Mouse (Mus musculus) CH12.LX (cell line): Measurements from ENCODE around the gene Pdzph1. TPM values are rescaled to one million over a fixed set of nuclear protein-coding genes. Genes with fewer than 3 reads are reported as not detected.

Experiments
- DNase-seq: peaks from one replicate; pipeline ENCODE4 v3.0.0-alpha.2; 2013; ENCODE audit errors: extremely low read depth
- H3K27ac ChIP-seq: 2 replicates; pipeline ENCODE4 v1.5.1; 2012; ENCODE audit warnings: low read depth, mild to moderate bottlenecking, control low read depth, moderate library complexity; ENCODE audit not compliant: insufficient read depth
- H3K27me3 ChIP-seq: replicated peaks from 2 replicates; pipeline ENCODE3; 2012; ENCODE audit warnings: inconsistent platforms
- H3K36me3 ChIP-seq, 2 experiments: replicated peaks in 1 of 2; 2 replicates each; pipeline versions ENCODE3 to v1.6.1; 2012; ENCODE audit warnings: inconsistent platforms in 1 of 2, low read length in 1 of 2, mild to moderate bottlenecking in 1 of 2, mixed read lengths in 1 of 2, moderate library complexity in 1 of 2; ENCODE audit not compliant: control insufficient read depth in 1 of 2, insufficient read depth in 1 of 2
- H3K4me1 ChIP-seq, 2 experiments: 2 replicates each; pipeline ENCODE4 v1.6.1; 2012; ENCODE audit warnings: inconsistent platforms in 1 of 2, moderate library complexity in 1 of 2; ENCODE audit not compliant: insufficient read depth in 2 of 2, control insufficient read depth in 1 of 2
- H3K4me2 ChIP-seq: 2 replicates; pipeline ENCODE4 v1.6.1; 2012; ENCODE audit warnings: low read depth, mild to moderate bottlenecking, control low read depth; ENCODE audit not compliant: poor library complexity, insufficient read depth, severe bottlenecking
- H3K4me3 ChIP-seq, 3 experiments: fragments of 150-350 bp in 1 of 3; sonication (generic) in 1 of 3; replicated peaks in 1 of 3; 2 replicates each; pipeline versions ENCODE3 to v1.5.1; 2011 to 2012; ENCODE audit warnings: low read depth in 2 of 3, low read length in 2 of 3, mild to moderate bottlenecking in 2 of 3, moderate library complexity in 2 of 3, control low read depth in 1 of 3, improper control_type of control experiment in 1 of 3, inconsistent platforms in 1 of 3, mixed read lengths in 1 of 3; ENCODE audit not compliant: poor library complexity in 1 of 3
- H3K79me2 ChIP-seq: replicated peaks from 2 replicates; pipeline ENCODE4 v1.6.1; 2012; ENCODE audit warnings: mild to moderate bottlenecking, moderate library complexity; ENCODE audit not compliant: control insufficient read depth, poor library complexity, insufficient read depth, severe bottlenecking; ENCODE audit errors: extremely low read depth
- H3K9ac ChIP-seq: 2 replicates; pipeline ENCODE4 v1.6.1; 2012; ENCODE audit warnings: low read depth, mild to moderate bottlenecking, control low read depth, moderate library complexity; ENCODE audit not compliant: insufficient read depth
- H3K9me3 ChIP-seq: replicated peaks from 2 replicates; pipeline ENCODE3; 2012; ENCODE audit warnings: low read length, inconsistent platforms, mixed read lengths
- BHLHE40 ChIP-seq: IDR thresholded peaks from 2 replicates; pipeline ENCODE4 v1.6.1; 2011; ENCODE audit warnings: mild to moderate bottlenecking, low read depth, low read length, improper control_type of control experiment
- CHD2 ChIP-seq: IDR thresholded peaks from 2 replicates; pipeline ENCODE4 v1.6.1; 2011; ENCODE audit warnings: low read length, improper control_type of control experiment
- ETS1 ChIP-seq: conservative IDR thresholded peaks from 2 replicates; pipeline ENCODE4 v1.6.1; 2012; ENCODE audit warnings: low read depth, mild to moderate bottlenecking, inconsistent platforms, low read length, improper control_type of control experiment, moderate library complexity
- GABPA ChIP-seq: IDR thresholded peaks from 2 replicates; pipeline ENCODE4 v1.6.1; 2012; ENCODE audit warnings: low read depth, low read length, improper control_type of control experiment, inconsistent platforms; ENCODE audit not compliant: insufficient replicate concordance
- HCFC1 ChIP-seq: IDR thresholded peaks from 2 replicates; pipeline ENCODE4 v1.6.1; 2012; ENCODE audit warnings: low read depth, mild to moderate bottlenecking, inconsistent platforms, low read length, improper control_type of control experiment
- IRF4 ChIP-seq: IDR thresholded peaks from 2 replicates; pipeline ENCODE4 v1.6.1; 2014; ENCODE audit warnings: low read depth, mild to moderate bottlenecking, inconsistent platforms, low read length, improper control_type of control experiment
- KAT2A ChIP-seq: IDR thresholded peaks from 2 replicates; pipeline ENCODE4 v1.6.1; 2012; ENCODE audit warnings: low read length, improper control_type of control experiment, inconsistent platforms; ENCODE audit not compliant: insufficient replicate concordance
- MAFK ChIP-seq: IDR thresholded peaks from 2 replicates; pipeline ENCODE4 v1.6.1; 2011; ENCODE audit warnings: low read length, improper control_type of control experiment; ENCODE audit not compliant: insufficient replicate concordance
- MAX ChIP-seq: IDR thresholded peaks from 2 replicates; pipeline ENCODE4 v1.6.1; 2011; ENCODE audit warnings: low read length, improper control_type of control experiment
- MAZ ChIP-seq: IDR thresholded peaks from 2 replicates; pipeline ENCODE4 v1.6.1; 2012; ENCODE audit warnings: low read depth, mild to moderate bottlenecking, inconsistent platforms, low read length, improper control_type of control experiment, moderate library complexity
- MEF2A ChIP-seq: IDR thresholded peaks from 2 replicates; pipeline ENCODE4 v1.6.1; 2014; ENCODE audit warnings: low read depth, mild to moderate bottlenecking, inconsistent platforms, low read length, improper control_type of control experiment, borderline replicate concordance
- MXI1 ChIP-seq: IDR thresholded peaks from 2 replicates; pipeline ENCODE4 v1.6.1; 2011; ENCODE audit warnings: mild to moderate bottlenecking, low read depth, low read length, improper control_type of control experiment
- MYC ChIP-seq: IDR thresholded peaks from 2 replicates; pipeline ENCODE4 v1.6.1; 2011; ENCODE audit warnings: low read depth, mild to moderate bottlenecking, improper control_type of control experiment, low read length
- NELFE ChIP-seq: IDR thresholded peaks from 2 replicates; pipeline ENCODE4 v1.6.1; 2011; ENCODE audit warnings: low read depth, low read length, improper control_type of control experiment
- NRF1 ChIP-seq: IDR thresholded peaks from 2 replicates; pipeline ENCODE4 v1.6.1; 2014; ENCODE audit warnings: low read depth, mild to moderate bottlenecking, inconsistent platforms, low read length, improper control_type of control experiment, moderate library complexity
- PAX5 ChIP-seq: IDR thresholded peaks from 2 replicates; pipeline ENCODE4 v1.6.1; 2012; ENCODE audit warnings: low read length, inconsistent platforms, mixed read lengths
- POLR2A ChIP-seq: IDR thresholded peaks from 2 replicates; pipeline ENCODE4 v1.6.1; 2011; ENCODE audit warnings: low read depth, mild to moderate bottlenecking, improper control_type of control experiment, low read length
- POLR2AphosphoS2 ChIP-seq: IDR thresholded peaks from 2 replicates; pipeline ENCODE4 v1.6.1; 2011; ENCODE audit warnings: low read depth, low read length, improper control_type of control experiment
- RAD21 ChIP-seq: IDR thresholded peaks from 2 replicates; pipeline ENCODE4 v1.6.1; 2011; ENCODE audit warnings: low read depth, mild to moderate bottlenecking, low read length, improper control_type of control experiment, moderate library complexity
- RCOR1 ChIP-seq: conservative IDR thresholded peaks from 2 replicates; pipeline ENCODE4 v1.6.1; 2012; ENCODE audit warnings: low read depth, mild to moderate bottlenecking, inconsistent platforms, low read length, improper control_type of control experiment
- SIN3A ChIP-seq: IDR thresholded peaks from 2 replicates; pipeline ENCODE4 v1.6.1; 2012; ENCODE audit warnings: low read length, improper control_type of control experiment, inconsistent platforms
- SMC3 ChIP-seq: IDR thresholded peaks from 2 replicates; pipeline ENCODE4 v1.6.1; 2011; ENCODE audit warnings: low read depth, low read length, improper control_type of control experiment
- TBP ChIP-seq: conservative IDR thresholded peaks from 2 replicates; pipeline ENCODE4 v1.6.1; 2011; ENCODE audit warnings: low read depth, low read length, improper control_type of control experiment
- TCF12 ChIP-seq: IDR thresholded peaks from 2 replicates; pipeline ENCODE4 v1.6.1; 2014; ENCODE audit warnings: low read depth, mild to moderate bottlenecking, inconsistent platforms, low read length, improper control_type of control experiment
- UBTF ChIP-seq: IDR thresholded peaks from 2 replicates; pipeline ENCODE4 v1.6.1; 2012; ENCODE audit warnings: low read depth, mild to moderate bottlenecking, inconsistent platforms, low read length, improper control_type of control experiment, moderate library complexity
- USF2 ChIP-seq: conservative IDR thresholded peaks from 2 replicates; pipeline ENCODE4 v1.6.1; 2011; ENCODE audit warnings: low read depth, low read length, improper control_type of control experiment
- ZC3H11A ChIP-seq: IDR thresholded peaks from 2 replicates; pipeline ENCODE4 v1.6.1; 2012; ENCODE audit warnings: low read depth, mild to moderate bottlenecking, inconsistent platforms, low read length, improper control_type of control experiment
- ZKSCAN1 ChIP-seq: IDR thresholded peaks from 2 replicates; pipeline ENCODE4 v1.6.1; 2012; ENCODE audit warnings: low read depth, inconsistent platforms, low read length, improper control_type of control experiment, borderline replicate concordance
- ZMIZ1 ChIP-seq: IDR thresholded peaks from 2 replicates; pipeline ENCODE4 v1.6.1; 2012; ENCODE audit warnings: low read depth, mild to moderate bottlenecking, inconsistent platforms, low read length, improper control_type of control experiment
- ZNF384 ChIP-seq: IDR thresholded peaks from 2 replicates; pipeline ENCODE4 v1.6.1; 2012; ENCODE audit warnings: low read depth, low read length, improper control_type of control experiment, inconsistent platforms
- dilution Hi-C: fragments of 300-500 bp; cut with MboI; formaldehyde crosslinking; loops from 2 replicates; pipeline ENCODE4 v1.14.3; 2020; ENCODE audit warnings: low sequenced_read_pairs; ENCODE audit not compliant: extremely low pct_unique_long_range_greater_than_20kb, extremely low pct_ligation_motif_present
- in situ Hi-C: fragments of 300-500 bp; cut with MboI; formaldehyde crosslinking; loops from 3 replicates; pipeline ENCODE4 v1.14.3; 2019; ENCODE audit warnings: low sequenced_read_pairs, low pct_ligation_motif_present, low pct_unique_long_range_greater_than_20kb, mixed read lengths
- polyA plus RNA-seq: library from polyadenylated mRNA; unstranded; fragments of >175 nt; gene quantifications from 2 replicates; pipeline ENCODE4 v1.2.1, GENCODE M21; 2012; ENCODE audit warnings: low read depth; ENCODE audit not compliant: insufficient read length
- total RNA-seq, 2 experiments: library from RNA; depleted of rRNA; stranded (reverse); fragments of 300-350 nt in 1 of 2; fragments of >200 nt in 1 of 2; gene quantifications; 2 replicates each; pipeline ENCODE4 v1.2.3; 2012 to 2014

Gene Pdzph1
- total and polyA plus RNA-seq, 3 experiments = not detected

DNA sequence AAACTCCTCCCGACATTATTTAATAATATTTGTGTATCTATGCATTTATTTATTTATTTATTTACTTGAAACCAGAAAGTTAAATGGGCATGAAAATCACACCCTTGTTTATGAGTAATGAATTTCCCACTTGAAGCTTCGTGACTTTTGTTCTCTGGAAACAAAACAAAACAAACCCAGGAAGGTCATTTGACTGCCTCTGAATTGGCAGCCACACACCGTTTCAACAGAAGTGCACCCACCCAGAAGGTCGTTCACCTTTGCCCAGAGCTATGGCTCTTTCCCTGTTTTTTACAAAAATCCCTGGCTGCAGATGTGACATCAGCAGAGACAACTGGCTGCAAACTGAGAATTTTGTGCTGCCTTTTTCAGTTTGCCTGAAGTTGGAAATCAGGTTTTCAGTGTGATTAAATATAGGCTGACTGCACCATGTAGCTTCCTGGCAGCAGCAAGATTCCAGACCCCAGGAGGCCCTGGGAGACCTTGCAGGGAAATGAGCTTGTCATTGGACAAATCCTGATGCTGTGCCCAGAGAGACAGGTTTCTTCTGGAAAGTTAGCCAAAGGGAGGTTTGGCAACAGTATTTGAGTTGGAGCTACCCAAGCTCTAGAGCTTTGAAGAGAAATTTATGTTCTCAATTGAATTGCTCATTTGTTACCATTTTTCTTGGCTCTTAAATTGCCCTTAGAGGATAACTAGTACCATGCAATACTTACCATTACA is 99.5 kb downstream of the Pdzph1 start:
- Histone ChIP-seq H3K9me3 (peaks cover 38% of the 10 kb centered on the region), H3K4me1 (no peaks in the 10 kb centered on the region), H3K36me3 (no peaks in the 10 kb centered on the region), H3K79me2 (no peaks in the 10 kb centered on the region), H3K27me3 (no peaks in the 10 kb centered on the region), H3K9ac (no peak overlapping the region), H3K27ac (no peak overlapping the region), H3K4me2 (no peak overlapping the region), H3K4me3 (no peak overlapping the region)
- dilution Hi-C loops = no loop called here
- no peak for DNase-seq
- in situ Hi-C loops = no loop called here
- TF ChIP-seq GABPA = no peak
- TF ChIP-seq MAFK = no peak
- no peak for TF ChIP-seq SIN3A
- TF ChIP-seq MXI1 = no peak
- TF ChIP-seq ETS1 = no peak
- TF ChIP-seq SMC3 = no peak
- TF ChIP-seq TCF12 = no peak
- TF ChIP-seq BHLHE40 = no peak
- no peak for TF ChIP-seq MYC
- no peak for TF ChIP-seq POLR2A
- no peak for TF ChIP-seq HCFC1
- no peak for TF ChIP-seq PAX5
- no peak for TF ChIP-seq MAX

GRCm38 (mm10) chr17:58889905-58890645 is 101.1 kb downstream of the Pdzph1 start:
- no peak overlapping the region for H3K4me3 ChIP-seq
- no peak for DNase-seq
- no peak for TF ChIP-seq ZNF384
- TF ChIP-seq KAT2A = no peak
- TF ChIP-seq CHD2 = no peak
- no peak for TF ChIP-seq UBTF
- no peak for TF ChIP-seq ZC3H11A
- TF ChIP-seq ZKSCAN1 = no peak
- no peak for TF ChIP-seq POLR2A
- no peak for TF ChIP-seq NELFE
- no peak for TF ChIP-seq POLR2AphosphoS2
- no peak for TF ChIP-seq ZMIZ1
- no peak for TF ChIP-seq IRF4
- no peak for TF ChIP-seq MAZ
- TF ChIP-seq ETS1 = no peak
- no peak for TF ChIP-seq RCOR1
- no peak for TF ChIP-seq NRF1
- no peak for TF ChIP-seq SIN3A
- TF ChIP-seq RAD21 = no peak
- TF ChIP-seq MEF2A = no peak
- TF ChIP-seq USF2 = no peak
- TF ChIP-seq TBP = no peak
- dilution Hi-C loops (no loop called here), in situ Hi-C loops (no loop called here)
- no peaks in the 10 kb centered on the region for H3K36me3 ChIP-seq
- no peak overlapping the region for H3K4me2 ChIP-seq
- no peak overlapping the region for H3K9ac ChIP-seq
- peaks cover 44% of the 10 kb centered on the region for H3K9me3 ChIP-seq
- H3K27ac ChIP-seq = no peak overlapping the region
- H3K27me3 ChIP-seq = no peaks in the 10 kb centered on the region
- no peaks in the 10 kb centered on the region for H3K4me1 ChIP-seq
- no peaks in the 10 kb centered on the region for H3K79me2 ChIP-seq
